Mouse (Mus musculus) C3H10T1/2 (cell line): ENCODE data around the gene Kctd20. TPM values are rescaled to one million over a fixed set of nuclear protein-coding genes. Genes with fewer than 3 reads are reported as not detected.

Experiments used
- polyA plus RNA-seq, 2 experiments: library from polyadenylated mRNA; unstranded; fragments of >200 nt; fragmentation: generic; extraction: Trizol; gene quantifications; one replicate each; pipeline ENCODE4 v1.2.1; 2012; ENCODE audit warnings: missing spikeins in 2 of 2

The Kctd20 gene
- 10 to 100 TPM; 14.4 to 51.0 TPM for polyA plus RNA-seq

DNA sequence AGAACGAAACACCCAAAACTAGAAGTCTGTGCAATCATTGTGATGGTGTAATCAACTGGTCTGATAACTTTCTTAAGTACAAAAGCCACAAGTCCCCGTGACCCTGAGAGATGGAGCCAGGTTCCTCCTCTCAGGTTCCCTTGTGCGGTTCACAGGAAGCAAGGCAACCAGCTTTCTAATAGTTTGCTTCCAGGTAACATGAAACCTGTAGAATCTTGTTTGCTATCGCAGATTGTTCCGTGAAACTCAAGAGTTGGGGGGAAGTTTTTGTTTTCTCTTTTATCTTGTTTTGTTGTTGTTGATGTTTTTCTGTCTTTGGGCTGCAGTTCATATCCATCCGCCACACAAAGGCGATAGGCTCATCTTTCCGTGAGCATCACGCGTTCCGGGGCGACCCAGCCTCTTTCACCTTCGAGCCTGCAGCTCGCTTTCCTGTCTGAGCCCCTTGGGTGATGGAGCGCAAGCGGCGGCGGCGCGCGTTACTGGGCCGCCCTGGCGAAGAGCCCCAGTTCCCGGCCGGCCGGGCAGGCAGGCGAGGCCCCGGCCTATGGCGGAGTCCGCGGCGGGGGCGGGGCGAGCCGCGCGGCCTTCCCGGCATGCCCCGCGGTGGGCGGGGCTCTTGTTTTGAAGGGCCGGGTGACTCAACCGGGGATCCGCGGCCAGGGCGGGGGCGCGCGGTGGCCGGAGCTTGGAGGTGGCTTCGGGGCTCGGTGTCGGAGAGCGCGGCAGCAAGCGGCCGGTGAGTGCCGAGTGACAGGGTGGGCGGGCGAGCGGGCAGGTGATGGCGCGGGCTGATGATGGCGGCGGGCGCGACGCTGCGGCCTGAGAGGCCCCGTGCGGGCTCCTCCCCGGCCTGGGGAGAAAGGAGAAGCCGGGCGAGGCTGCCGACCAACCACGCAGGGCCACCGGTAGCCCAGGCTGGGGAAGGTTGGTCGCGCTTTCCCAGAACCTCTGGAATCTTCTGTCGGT is at the start of gene Kctd20:
Gene Kctd20 (plus strand): TSS at position 120 of the 969 bp plus-strand sequence.

DNA sequence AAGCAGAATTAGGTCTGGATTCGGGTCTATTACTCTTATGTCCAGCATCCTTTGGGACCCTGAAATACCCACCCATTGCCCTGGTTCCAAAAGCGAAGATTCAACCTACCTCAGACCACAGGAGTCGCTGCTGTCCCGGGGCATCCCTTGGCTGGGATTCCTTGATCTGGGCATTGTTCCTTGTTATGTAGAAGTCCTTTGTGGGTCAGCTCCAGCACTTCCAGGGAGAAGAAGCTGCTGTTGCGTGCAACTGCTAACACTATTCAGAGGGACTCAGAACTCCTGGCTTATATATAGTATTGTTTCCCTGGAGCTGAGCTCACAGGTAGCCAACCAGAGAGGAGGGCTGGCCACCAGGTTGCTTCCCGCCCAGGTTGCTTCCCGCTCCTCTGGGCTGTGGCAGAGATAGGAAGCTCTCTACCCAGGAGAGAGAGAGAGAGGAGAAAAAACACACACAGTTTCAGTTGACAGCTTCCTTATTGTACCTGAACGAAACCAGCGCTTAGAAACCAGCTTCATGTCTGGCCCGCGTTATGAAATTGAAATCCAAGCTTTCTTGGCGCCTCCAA is 36.6 kb upstream of the Kctd20 start, which contains the start of gene 4930539E08Rik:
Gene 4930539E08Rik (minus strand): TSS at position 265 of the 569 bp plus-strand sequence.

DNA sequence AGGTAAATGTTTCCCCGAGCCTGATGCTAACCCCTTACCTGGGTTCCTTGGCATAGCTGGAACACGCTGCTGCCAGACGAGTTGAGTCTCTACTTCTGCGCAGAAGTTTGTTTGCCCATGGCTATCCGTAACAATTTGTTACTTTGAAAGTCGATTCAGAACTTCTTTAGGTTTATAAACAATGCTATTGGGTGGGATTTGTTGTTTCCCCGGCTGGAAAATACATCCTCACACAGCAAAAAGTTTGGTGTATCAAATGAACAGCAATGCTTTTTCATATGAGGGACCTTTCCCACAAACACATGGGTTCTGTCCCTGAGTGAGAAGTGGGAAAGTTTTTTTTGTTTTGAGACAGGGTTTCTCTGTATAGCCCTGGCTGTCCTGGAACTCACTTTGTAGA is 8.0 kb upstream of the Kctd20 start, which contains the start of gene Pxt1:
Gene Pxt1 (minus strand): TSS at position 101 of the 400 bp plus-strand sequence.

DNA sequence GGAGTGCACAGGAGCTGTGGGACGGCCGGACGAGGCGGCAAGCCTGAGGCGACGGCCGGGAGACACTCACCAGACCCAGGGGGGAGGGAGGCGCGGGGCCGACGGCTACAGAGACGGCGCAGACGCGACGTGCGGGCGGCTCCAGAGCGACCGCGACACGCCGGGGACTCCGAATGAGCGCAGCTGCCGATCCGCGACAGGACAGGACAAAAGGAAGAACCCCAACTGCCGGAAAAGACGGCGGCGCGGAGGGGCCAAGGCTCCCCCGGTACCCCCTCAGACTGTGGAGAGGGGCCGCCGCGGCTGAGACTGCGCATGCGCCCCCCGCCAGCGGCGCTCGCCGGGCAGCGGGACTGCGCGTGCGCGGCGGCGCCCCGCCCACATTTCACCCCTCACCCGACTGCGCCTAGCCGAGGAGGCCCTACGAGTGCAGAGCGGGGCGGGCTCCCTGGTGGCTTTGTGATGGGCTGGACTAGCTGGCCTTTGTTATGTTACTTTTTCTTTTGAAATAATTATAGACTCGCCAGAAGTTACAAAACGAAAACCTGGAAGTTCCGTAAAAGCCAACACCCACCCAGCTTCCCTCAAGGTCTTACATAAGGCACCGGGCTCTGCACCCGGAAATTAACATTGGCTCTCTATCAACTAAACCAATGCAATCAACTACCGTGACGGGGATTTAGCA is 56.0 kb downstream of the Kctd20 start, which contains the start of gene Stk38:
Gene Stk38 (minus strand): TSS at position 355 of the 685 bp plus-strand sequence.

Other genes starting within 250 kb of the Kctd20 start
- under 1 TPM in 1 of 2 experiments, not detected in 1; 0.20 TPM for gene AC170998.1, start 225.9 kb upstream of the Kctd20 start, polyA plus RNA-seq
- gene Mapk13, start 182.7 kb upstream of the Kctd20 start, polyA plus RNA-seq = under 1 TPM in 1 of 2 experiments, not detected in 1; 0.22 TPM
- gene Brpf3, start 150.9 kb upstream of the Kctd20 start, polyA plus RNA-seq = 10 to 100 TPM in 1 of 2 experiments, 1 to 10 TPM in 1; 4.2 to 16.9 TPM
- gene Pnpla1, start 93.5 kb upstream of the Kctd20 start, polyA plus RNA-seq = not detected
- under 1 TPM; under 0.01 to 0.01 TPM for gene 4930539E08Rik, start 36.6 kb upstream of the Kctd20 start, polyA plus RNA-seq
- gene Pxt1, start 8.1 kb upstream of the Kctd20 start, polyA plus RNA-seq = not detected
- gene Stk38, start 56.0 kb downstream of the Kctd20 start, polyA plus RNA-seq = 10 to 100 TPM in 1 of 2 experiments, 1 to 10 TPM in 1; 5.5 to 66.1 TPM
- 100 to 1,000 TPM in 1 of 2 experiments, 10 to 100 TPM in 1; 33.1 to 103 TPM for gene Srsf3, start 80.7 kb downstream of the Kctd20 start, polyA plus RNA-seq
- gene Cdkn1a, start 139.0 kb downstream of the Kctd20 start, polyA plus RNA-seq = 100 to 1,000 TPM; 177 to 319 TPM
- gene Rab44, start 162.2 kb downstream of the Kctd20 start, polyA plus RNA-seq = under 1 TPM; 0.02 to 0.25 TPM